Mouse (Mus musculus): ENCODE data around the gene Dot1l.

- TF ChIP-seq CTCF (conservative IDR thresholded peaks at IDR 0.05; ENCODE audit: insufficient read depth, insufficient read length, low read depth, low read length) (no peak), POLR2A (IDR thresholded peaks at IDR 0.05; ENCODE audit: low read depth, low read length) (no peak)
Observed at GRCm38 (mm10) chr10:80779565-80779964, 24.6 kb downstream of the Dot1l start.

Measured in kidney, adult 2 months (tissue).